Mouse (Mus musculus): ENCODE measurements around the gene Fzd4.

Gene Fzd4

GRCm38 (mm10) chr7:89428804-89429203, 24.6 kb downstream of the Fzd4 start:
- DNase-seq = no peak

- no peak for DNase-seq
These were observed 25.2 kb downstream of the Fzd4 start for GRCm38 (mm10) chr7:89429326-89429725.

DNA sequence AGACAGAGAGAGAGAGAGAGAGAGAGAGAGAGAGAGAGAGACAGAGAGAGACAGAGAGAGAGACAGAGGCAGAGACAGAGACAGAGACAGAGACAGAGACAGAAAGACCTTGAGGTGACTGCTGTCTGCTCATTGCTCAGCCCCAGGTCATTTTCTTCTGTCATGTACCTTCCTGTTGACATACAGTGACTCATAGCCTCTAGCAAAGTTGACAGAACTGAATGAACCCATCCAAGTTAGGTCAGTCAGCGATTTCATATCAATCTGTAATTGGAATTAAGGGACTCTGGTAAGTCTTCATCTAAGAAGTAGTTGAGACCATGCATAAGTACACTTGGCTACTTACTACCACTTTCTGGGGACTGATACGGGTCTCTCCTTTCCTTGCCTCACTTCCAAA, 27.0 kb downstream of the Fzd4 start:
- no peak for DNase-seq

- DNase-seq = no peak
These were observed 29.2 kb downstream of the Fzd4 start for GRCm38 (mm10) chr7:89433193-89433892.

DNA sequence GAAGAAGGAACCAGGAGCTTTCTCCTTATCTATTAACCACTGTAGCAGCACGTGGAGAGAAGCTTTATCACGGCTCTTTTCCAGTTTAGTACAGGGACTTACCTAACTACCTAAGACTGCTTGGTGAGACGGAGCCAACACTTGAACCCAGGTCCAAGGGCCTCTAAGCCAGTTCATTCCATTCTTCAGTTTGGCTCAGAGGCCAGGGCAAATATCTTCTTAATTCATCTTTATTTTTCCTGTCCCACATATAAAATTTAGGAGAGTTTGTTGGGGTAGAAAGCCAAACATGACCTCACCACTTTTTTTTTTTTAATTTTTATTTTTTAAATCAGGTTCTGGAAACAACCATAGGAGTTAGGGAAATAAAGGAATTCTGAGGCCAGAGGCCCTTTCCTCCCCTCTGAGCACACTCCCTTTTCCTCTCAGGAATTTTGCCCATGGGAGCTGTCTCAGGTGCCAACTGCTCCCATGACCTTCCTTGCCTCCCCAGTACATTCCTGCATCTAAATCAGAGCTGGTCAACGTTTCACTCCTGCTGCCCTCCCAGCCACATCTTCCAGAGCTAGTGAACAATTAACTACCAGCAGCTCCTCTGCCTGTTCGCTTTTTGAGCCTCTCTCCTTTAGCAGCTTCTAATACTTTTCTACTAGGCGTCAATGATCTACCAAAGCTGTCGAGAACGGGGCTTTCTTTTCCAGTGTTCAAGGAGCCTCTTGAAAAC, 29.9 kb downstream of the Fzd4 start:
- no peak for DNase-seq

- no peak for DNase-seq
These were observed 32.2 kb downstream of the Fzd4 start for GRCm38 (mm10) chr7:89436404-89436803.

- DNase-seq = peak; percentile 5
These were observed 33.4 kb downstream of the Fzd4 start for GRCm38 (mm10) chr7:89437589-89437988.

GRCm38 (mm10) chr7:89441291-89441690, 37.1 kb downstream of the Fzd4 start:
- DNase-seq = no peak

DNA sequence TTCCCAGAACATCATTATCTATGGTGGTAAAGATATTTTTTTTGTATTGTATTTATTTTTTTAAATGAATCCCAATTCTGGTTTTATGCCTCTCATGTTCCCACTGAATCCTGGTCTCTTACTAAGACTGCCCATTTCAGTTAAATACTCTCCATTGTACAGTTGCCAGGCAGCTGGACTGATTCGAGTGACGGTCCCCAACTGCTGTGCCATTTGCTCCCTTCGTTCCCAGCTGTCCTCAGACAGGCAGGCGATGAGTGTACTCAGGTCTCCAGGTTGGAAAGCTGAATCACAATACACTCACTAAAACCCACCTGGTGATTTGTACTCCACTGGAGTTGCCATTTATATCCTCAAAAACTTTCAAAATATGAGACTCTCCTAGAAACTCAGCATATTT, 38.1 kb downstream of the Fzd4 start:
- no peak for DNase-seq

GRCm38 (mm10) chr7:89445137-89445536, 41.0 kb downstream of the Fzd4 start:
- DNase-seq = no peak

- no peak for DNase-seq
These were observed 46.2 kb downstream of the Fzd4 start for GRCm38 (mm10) chr7:89450312-89450711.

GRCm38 (mm10) chr7:89456380-89457076, 52.4 kb downstream of the Fzd4 start:
- DNase-seq = no peak

DNA sequence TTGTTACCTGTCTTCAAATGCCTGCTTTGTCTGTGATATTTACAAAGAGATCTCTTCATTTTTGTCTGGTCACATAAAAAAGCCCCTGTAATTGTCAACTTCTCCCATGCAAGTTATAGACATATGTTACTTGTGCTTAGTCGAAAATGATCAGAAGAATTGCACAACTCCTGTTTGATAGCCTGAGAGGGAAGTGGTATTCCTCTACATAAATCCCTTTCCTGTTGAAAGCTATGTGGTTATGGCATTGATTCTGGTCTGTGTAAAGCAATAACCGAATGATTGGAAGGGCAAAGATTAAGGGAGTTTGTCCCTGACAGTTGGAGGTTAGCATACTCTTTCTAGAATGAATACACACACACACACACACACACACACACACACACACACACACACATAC, 55.5 kb downstream of the Fzd4 start:
- DNase-seq = no peak

- no peak for DNase-seq
These were observed 56.8 kb downstream of the Fzd4 start for GRCm38 (mm10) chr7:89460911-89461310.

- no peak for DNase-seq
These were observed 57.2 kb downstream of the Fzd4 start for GRCm38 (mm10) chr7:89461351-89461750.

Data from thymus, postnatal 14 days (tissue).